Mouse (Mus musculus) frontal cortex, adult (tissue): ENCODE measurements around the gene Glo1.
A peak's percentile ranks its signal among the peaks of the same experiment; 100 is the strongest.

Experiments used
- ATAC-seq: cut with Nextera tagmentation; 2 replicates; pipeline ENCODE4 v1.9.2; 2017; ENCODE audit warnings: mild to moderate bottlenecking, moderate library complexity, mixed read lengths; ENCODE audit not compliant: low TSS enrichment

The Glo1 gene

DNA sequence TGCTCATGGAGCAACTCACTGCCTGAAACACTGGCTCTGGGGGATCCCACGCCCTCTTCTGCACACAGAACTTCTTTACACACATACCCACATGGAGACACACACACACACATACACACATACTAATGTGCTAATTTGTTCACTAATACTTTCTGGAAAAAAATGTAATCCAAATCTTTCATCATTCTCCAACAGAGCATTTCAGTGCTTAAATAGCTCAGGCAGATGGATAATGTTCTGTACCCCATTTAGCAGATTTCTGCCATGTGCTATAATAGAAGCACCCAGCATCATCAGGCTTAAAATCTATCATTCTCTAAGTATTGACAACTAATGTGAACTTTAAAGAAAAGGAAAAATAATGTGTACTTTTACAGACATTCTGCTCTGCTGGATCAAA is 45.9 kb downstream of the Glo1 start:
- ATAC-seq: no peak

DNA sequence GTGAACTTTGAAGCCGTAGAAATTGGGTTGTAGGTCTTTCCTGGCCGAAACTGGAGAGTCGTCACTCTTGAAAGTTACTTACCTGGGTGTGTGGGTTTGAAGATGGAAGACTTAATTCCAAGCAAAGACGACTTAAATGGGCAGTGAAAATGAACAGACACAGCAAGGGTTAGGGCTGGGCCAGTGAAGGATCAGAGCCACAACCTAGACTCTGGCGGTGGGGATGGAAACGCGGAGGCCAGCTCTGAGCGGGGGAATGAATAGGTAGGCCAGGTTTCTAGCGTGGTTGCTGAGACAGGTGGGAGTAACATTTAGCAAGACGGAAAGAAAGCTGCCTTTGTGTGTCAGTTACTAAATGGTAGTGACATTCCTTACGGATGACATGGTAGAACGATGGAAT is 49.7 kb downstream of the Glo1 start:
- ATAC-seq: no peak

DNA sequence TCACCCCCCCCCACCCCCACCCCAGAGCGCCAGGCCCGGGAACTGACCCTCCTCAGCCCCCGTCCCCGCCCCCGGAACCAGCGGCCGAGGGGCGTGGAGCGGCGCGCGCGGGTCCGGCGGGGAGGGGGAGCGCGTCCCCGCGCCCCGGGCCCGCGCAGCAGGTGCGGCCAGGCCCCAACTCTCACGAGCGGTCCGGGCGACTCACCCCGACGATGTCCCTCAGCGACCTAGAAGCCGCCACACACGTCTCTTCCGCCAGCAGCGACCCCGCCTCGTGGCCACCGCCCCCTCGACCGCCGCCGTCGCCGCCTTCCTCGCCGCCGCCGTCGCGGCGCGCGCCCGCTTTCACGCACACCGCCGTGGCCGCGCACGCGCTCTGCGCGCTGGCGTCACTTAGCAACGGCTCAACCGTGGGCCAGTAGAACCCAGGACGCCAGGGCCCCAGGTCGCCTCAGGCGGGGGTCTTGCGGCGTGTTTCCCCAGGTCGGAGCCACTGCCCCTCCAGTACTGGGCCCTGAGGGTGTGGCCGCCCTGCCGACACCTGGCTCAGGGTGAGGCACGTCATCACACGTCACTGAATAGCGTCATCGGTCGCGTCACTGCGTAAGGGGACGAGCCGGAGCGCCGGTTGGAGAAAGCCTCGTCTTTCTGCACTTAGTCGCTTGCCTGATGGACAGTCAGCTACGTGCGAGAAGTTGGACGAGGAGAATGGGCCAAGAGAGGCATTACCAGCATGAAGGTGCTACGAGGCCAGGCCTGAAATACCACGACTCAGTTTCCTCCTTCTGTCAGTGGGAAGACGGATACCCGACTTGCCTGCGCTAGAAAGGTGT is 50.5 kb downstream of the Glo1 start, which contains the start of gene Btbd9:
TSS of gene Btbd9 (minus strand) at position 548 of the 833 bp plus-strand sequence.
- ATAC-seq: peak; percentile 92

DNA sequence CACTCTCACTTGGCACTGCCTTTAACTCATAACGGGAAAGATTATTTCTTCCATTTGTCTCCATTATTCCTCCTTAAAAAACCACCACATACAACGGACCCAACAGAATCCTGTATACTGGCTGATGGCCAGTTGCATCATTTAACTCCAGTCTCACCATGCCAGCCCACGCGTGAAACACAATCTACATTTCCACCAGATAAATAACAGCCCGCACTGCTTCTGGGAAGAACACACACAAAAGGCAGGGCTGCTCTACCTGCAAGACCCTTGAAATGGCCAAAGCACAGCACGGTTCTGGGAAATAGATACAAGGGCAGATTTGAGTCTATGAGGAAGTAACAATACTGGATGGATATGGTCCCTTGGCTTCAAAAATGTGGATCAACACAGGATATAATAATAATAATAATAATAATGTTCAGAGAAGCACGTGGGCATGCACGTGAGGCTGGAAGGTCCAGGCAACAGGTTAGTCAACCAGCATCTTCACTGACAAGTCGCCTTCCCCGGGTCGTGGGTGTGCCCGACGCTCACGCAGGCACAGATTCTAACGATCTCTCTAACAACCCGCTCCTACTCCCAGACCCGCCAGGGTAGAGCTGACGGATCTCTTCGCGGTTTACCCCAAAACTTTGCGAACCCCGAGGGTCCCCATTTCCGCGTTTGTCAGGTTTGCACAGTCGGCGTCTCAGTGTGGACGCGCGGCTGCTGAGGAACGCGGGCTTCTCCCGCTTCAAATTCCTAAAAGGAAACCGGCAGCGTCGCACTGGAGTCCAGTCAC is 51.4 kb downstream of the Glo1 start:
- no peak for ATAC-seq

DNA sequence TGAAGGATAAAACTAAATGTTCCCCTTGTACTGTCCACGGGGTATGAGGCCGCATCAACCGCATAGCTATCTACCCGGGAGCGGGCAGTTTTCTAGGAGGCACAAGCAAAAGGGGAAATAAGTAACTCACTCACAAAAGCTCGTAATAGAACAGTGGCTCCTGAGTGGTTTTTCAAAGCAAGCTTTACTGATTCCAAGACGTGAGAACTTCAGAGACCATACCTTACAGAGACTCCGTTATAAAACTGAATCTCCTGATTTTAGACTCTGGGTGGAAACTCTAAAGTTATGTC is 51.9 kb downstream of the Glo1 start:
- ATAC-seq: no peak

DNA sequence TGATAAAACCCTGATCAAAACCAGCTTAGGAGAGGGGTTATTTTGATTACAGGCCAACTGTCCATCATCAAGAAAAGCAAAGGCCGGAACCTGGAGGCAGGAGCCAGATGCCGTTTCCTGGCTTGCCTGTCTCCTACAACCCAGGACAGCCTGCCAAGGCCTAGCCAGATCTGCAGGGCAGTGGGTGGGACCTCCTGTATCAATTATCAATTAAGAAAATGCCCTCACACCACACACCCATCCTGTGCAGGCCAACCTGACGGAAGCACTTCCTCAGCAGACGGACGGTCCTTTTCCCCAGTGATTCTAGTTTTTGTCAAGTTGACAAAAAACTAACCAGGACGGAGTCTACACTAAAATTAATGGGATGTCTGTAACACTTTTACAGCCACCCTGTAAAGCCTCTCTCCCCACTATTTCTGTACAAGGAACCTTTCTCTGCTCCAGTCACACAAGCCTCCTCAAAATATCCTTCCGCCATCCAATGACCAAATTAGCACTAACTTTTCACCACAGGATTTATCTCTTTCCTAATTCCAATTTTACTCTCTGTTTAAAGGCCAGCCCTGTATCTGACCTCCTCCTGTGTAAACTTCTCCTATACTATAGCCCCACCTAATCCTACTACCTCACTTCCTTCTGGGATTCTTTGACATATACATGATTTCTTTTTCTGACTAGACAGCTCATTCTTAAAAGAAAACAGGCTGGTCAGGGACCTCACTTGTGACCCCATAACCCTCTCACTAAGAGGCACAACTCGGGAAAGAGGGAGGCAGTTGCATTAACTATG is 52.5 kb downstream of the Glo1 start:
- ATAC-seq: no peak

DNA sequence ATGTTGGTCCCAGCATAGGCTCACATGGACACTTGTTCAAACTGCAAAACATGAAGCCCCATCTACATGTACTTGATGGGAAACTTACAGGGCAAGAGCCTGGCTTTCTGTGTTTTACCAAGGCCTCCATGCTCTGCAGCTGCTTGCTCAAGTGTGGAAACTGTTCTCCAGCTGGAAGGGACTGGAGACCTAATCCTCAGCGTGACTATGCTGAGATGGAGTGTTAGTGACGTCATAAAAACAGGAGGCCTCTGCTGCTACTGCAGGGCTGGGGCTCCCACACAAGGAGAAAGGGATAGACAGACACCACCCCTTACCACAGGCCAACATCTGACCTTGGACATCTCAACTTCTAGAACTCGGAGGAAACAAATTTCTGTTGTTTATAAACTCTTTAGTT is 55.7 kb downstream of the Glo1 start:
- peak; percentile 40; the same call in 1 of the 2 replicates for ATAC-seq

DNA sequence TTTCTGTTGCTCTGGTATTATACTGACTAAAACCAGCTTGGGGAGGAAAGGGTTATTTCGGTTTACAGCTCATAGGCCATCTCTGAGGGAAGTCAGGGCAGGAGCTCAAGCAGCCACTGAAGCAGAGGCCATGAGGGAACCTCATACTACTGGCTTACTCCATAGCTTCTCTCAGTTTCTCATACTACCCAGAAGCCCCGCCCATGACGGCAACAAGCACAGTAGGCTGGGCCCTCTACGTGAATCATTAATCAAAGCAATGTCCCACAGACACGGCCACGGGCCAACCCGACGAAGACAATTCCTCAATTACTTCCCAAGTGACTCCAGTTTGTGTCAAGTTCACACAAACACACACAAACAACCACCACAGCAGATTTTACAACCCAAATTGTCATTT is 56.5 kb downstream of the Glo1 start:
- ATAC-seq: no peak

DNA sequence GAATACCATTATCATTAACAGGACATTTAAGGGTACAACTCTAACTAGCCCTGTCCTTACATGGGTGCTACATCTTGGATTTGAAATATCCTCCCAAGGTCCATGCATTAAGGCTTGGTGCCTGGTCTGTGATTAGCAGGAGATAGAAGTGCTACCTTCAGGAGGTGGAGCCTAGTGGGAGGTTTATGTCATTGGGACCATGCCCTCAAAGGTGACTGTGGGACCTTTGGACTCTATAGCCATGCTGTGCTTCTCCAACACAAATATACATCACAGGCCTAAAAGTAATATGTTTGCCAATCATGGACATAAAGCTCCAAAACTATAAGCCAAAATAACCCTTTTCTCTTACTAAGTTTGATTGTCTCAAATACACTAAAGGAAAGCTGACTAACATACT is 58.2 kb downstream of the Glo1 start:
- no peak for ATAC-seq

DNA sequence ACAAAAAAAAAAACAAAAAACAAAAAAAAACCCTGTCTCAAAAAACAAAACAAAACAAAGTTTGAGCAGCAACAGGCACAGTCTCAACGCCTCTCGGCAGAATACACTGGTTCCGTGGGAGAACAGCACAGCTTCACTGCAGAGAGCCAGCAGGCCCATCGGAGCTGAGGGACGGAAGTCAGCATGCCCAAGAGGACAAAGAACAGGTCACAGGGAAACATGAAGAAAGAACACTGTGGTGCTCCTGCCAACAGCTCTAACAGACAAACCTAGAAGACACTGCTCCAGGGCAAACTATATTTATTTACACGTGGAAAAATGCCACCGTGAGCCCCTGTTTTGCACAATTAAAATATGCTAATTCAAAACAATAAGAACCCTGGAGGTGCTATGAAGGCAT is 61.7 kb downstream of the Glo1 start:
- ATAC-seq: no peak

DNA sequence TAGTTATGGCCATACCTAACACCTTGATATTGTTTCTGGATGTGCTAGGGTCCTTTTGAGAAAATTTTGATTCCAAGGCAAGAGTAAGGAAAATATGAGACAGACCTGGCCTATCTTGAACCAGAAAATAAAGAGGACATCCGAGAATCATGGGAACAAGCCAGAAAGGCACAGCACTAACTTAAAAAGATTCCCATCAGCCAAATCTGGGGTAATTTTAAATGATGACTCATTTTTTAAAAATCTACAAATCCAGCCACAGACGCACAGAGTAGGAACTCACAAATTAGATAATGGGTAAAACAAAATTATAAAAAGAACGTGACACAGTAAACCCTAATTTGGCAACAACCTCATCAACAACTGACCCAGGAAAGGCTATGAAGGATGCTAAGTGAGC is 62.3 kb downstream of the Glo1 start:
- no peak for ATAC-seq

DNA sequence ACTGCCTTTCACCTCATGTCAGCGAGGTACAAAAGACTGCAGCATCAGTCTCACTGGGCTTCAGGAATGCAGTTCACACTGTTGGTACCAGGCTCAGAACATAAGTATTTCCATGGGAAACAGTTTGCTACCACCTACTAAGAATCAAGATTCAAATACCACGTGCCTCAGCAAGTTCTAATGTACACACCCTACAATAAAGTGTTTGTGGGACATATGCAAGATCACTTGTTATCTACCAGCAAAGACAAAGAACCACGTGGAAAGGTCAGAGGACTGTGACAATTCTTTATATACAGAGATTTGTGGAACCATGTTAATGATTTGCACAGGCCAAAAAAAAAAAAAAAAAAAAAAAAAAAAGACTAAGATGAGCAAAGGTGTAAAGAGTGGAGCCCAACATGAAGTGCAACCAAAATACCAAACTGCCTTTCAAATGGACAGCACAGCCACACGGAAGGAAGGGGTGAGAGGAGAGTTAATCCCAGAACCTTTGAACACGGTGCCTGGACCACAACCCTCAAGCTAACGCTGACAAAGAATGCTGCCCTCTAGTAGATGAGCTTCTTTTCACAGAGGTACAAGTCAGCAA is 63.1 kb downstream of the Glo1 start:
- ATAC-seq: no peak

DNA sequence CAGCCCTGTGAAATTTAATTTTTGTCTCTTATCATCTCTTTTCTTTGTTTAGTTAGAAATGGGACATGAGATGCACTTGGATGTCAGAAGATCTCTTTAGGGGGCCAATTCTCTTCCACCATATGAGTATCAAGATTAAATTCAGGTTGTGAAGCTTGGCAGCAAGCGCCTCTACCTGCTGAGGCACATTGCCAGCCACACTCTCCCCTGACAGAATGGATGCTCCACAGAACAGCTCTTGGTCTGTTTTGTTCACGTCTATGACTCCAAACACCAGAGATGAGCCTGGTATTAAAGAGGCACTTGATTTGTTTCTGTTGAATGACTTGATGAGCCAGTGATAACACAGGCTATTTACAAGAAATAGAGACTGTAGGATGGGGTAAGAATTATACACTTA is 63.9 kb downstream of the Glo1 start:
- ATAC-seq: no peak

DNA sequence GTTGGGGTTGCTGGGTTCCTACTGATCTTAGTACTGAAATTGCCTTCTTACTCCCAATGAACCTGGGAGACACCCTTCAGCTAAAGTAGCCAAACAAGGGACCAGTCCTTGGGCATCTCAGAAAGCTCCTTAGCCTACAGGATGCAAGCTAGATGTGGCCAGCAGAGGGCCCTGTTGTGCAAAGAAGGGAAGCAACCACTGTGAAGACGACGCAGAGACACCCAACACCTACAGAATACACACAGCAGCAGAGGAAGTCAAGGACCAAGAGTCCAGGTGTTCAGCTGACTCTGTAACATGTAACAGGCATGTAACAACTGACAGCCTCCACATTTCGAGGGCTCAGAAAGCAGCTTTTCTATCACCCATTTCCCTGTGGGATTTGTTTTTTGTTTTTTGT is 67.1 kb downstream of the Glo1 start:
- peak; percentile 46; the same call in 1 of the 2 replicates for ATAC-seq

DNA sequence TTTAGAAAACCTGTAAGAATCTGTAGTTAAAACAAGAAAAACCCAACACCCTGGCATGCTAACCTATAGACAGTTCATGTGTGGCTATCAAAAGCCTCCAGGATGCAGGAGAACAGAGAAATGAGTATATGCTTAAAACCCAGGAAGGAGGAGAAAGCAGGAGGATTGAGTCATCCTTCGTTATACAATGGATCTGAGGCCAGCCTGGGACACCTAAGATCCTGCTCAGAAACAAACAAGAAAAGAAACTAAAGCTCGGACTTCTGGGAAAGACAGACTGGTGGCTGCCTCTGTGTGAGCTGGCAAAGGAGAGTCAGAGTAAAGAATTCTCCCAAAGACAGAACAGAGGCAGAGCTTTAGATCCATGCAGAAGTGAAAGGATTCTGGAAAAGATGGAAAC is 68.0 kb downstream of the Glo1 start:
- ATAC-seq: peak; percentile 82

DNA sequence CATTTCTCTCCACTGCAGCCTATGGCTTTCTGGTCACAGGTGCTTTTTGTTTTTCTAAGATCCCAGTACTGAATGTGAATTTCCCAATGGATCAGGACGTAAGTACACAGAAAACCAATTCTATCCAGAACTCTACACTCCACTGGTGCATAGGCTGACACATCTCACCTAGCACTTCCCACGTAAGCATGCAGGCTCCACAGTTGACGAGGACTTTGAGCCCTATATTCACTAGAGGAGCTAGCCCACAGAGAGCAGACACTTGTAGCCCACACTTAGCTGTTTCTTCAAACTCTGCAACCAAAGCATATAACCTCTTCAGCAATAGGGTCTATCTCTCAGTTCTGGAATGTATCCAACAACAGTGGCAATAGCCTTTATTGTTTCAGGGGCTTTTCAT is 70.2 kb downstream of the Glo1 start:
- ATAC-seq: peak; percentile 75; the same call in 1 of the 2 replicates

DNA sequence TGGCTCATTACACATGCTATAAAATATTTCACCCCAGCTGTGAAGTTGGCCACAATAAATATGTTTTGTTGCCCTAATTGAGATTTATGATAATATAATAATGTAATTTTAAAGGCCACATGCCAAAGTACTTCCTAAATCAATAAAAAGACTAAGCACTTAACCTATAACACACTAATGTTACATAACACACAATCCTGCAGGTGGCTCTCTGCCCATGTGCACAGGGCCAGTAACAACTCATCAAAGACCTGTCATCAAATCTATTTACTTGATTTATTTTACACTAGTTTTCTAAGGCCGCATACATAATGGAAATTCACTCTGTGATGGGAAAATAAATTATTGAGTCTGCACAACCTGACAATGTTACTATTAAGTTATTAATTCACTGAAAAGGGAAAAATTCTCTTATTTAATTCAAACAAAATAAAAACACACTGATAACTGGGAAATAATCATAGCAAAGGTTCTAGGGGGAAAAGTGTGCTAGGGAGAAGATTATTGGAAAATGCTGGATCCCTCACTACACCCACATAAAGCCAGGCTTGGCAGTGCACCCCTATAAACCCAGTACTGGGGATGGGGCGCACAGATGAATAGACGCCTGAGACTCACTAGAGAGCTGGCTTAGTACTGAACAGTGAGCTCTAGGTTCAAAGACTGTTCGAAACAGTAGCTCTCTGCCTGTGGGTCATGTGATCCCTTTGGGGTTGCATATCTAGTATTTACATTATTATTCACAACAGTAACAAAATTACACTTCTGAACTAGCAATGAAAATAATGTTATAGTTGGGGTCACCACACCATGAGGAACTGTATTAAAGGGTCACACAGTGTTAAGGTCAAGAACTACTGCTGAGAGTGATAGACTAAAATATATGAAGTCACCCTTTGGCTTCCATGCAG is 73.4 kb downstream of the Glo1 start:
- no peak for ATAC-seq

DNA sequence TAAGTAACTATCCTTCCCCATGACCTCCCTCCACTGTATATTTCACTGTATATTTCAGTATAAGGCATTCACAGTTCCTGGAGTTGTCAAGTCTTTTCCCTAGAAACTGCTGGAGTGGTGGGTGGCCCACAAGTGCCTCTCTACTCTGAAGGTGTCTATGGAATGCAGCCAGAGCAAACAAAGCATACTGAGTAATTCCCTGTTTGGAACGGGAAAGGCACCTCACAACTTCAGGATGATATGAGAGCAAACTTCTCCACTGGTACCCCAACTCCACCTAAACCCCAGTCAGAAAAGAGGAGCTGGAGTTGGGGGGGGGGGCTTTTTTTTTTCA is 75.9 kb downstream of the Glo1 start:
- ATAC-seq: peak; percentile 92

DNA sequence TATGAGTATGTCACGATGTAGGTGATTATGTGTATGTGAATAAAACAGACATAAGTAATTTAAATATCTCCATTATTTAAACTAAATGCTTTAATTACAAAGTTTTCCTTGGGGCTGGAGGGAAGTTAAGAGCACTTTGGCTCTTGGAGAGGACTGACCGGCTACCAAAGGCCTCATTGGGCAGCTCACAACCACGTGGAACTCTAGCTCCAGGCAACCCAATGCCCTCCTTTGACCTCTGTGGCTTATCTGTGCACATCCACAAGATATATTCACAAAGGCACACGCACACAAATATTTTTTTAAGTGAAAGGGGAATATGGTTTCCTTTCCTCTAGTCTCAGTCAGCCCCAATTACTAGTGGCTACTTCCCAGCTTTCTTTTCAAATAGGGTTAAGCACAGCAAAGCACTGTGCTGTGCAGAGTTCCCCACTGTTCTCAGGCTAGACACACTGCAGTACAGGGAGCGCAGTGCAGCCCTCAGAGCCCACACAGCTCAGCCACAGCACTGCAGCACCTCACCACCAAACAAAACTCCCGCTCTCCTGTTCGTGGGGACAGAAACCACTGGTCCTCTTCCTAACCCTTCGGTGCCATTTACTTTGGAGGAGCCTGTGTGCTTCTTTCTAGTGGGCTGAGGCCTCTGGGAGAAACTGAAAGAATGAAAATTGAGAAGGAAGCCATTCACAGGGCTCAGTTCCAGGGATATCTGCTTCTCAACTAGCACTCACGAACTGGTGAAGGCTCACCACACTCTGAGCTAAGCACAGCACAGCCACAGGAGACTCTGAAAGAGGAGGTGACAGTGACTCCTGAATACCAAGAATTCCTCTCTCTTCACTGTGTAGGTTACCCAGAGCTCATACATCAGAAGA is 76.5 kb downstream of the Glo1 start:
- peak; percentile 87 for ATAC-seq

DNA sequence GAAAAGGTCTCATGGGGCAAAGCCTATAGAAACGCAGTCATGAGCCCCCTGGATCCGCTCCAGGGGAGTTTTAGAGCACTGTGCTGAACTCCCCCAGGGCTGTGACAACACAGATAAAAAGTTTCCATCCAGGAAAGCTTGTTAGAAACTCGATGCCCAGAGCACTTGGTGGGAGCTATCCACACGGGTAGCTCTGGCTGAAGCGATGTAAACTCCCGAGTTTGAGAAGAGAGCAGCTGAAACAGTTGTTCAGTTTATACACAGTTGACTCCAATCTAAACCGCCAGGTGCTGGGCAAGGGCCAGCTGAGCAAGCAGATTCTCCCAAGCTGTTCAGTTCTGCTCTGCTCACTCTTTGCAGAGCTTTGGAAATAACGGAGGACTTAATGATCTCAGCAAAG is 87.6 kb downstream of the Glo1 start:
- peak; percentile 74 for ATAC-seq
